Mouse (Mus musculus) G1E-ER4 (cell line): ENCODE data around the gene Ube2s. TPM values are rescaled to one million over a fixed set of nuclear protein-coding genes. Genes with fewer than 3 reads are reported as not detected.

Source experiments
- GATA1 ChIP-seq: IDR thresholded peaks from one replicate; pipeline ENCODE4 v1.8.0; 2012; ENCODE audit warnings: low read length, inconsistent platforms
- polyA plus RNA-seq: library from polyadenylated mRNA; stranded (reverse); fragments of >175 nt; gene quantifications from 2 replicates; pipeline ENCODE4 v1.2.3, GENCODE M21; 2012

Gene Ube2s
- polyA plus RNA-seq, 1 experiment, result 528 TPM

- TF ChIP-seq GATA1, result no peak
Observed at GRCm38 (mm10) chr7:4835631-4836327, 23.4 kb upstream of the Ube2s start.

GRCm38 (mm10) chr7:4830476-4830875 lies 18.1 kb upstream of the Ube2s start:
- TF ChIP-seq GATA1, result no peak

- TF ChIP-seq GATA1, result no peak
Observed at GRCm38 (mm10) chr7:4825365-4825764, 13.0 kb upstream of the Ube2s start.

GRCm38 (mm10) chr7:4822162-4822907 lies 9.9 kb upstream of the Ube2s start:
- TF ChIP-seq GATA1, result no peak

- TF ChIP-seq GATA1, result no peak
Observed at GRCm38 (mm10) chr7:4821690-4822089, 9.3 kb upstream of the Ube2s start.

GRCm38 (mm10) chr7:4816559-4816958 lies 4.2 kb upstream of the Ube2s start:
- no peak for TF ChIP-seq GATA1

GRCm38 (mm10) chr7:4813105-4813791 lies 858 bp upstream of the Ube2s start:
- TF ChIP-seq GATA1, result no peak

GRCm38 (mm10) chr7:4811842-4812302 lies 518 bp downstream of the Ube2s start:
- no peak for TF ChIP-seq GATA1

GRCm38 (mm10) chr7:4806716-4807115 lies 5.7 kb downstream of the Ube2s start:
- no peak for TF ChIP-seq GATA1

GRCm38 (mm10) chr7:4802247-4802646 lies 10.1 kb downstream of the Ube2s start:
- TF ChIP-seq GATA1, result no peak

- TF ChIP-seq GATA1, result no peak
Observed at GRCm38 (mm10) chr7:4795767-4796433, 16.5 kb downstream of the Ube2s start.

- no peak for TF ChIP-seq GATA1
Observed at GRCm38 (mm10) chr7:4794631-4795168, 17.7 kb downstream of the Ube2s start.

GRCm38 (mm10) chr7:4793674-4794073 lies 18.7 kb downstream of the Ube2s start:
- TF ChIP-seq GATA1, result no peak

- no peak for TF ChIP-seq GATA1
Observed at GRCm38 (mm10) chr7:4792278-4793212, 19.8 kb downstream of the Ube2s start, which contains the start of gene Rpl28. TSS of gene Rpl28 (plus strand) at chr7:4792874.
